Mouse (Mus musculus): Measurements from ENCODE around the gene Zbtb8os. TPM values are rescaled to one million over a fixed set of nuclear protein-coding genes. Genes with fewer than 3 reads are reported as not detected.

Zbtb8os gene
- total and polyA plus RNA-seq, 3 experiments = 4.1 to 48.4 (median 42.7) TPM

- peak; percentile 73 for DNase-seq
These were observed 42.3 kb downstream of the Zbtb8os start, which contains the start of gene Zbtb8a for GRCm38 (mm10) chr4:129377601-129378390. Zbtb8a (minus strand) TSS chr4:129378116.

GRCm38 (mm10) chr4:129379805-129380204 is 44.3 kb downstream of the Zbtb8os start:
- no peak for DNase-seq

- DNase-seq = no peak
These were observed 45.7 kb downstream of the Zbtb8os start for GRCm38 (mm10) chr4:129381148-129381547.

- DNase-seq = no peak
These were observed 46.5 kb downstream of the Zbtb8os start for GRCm38 (mm10) chr4:129382029-129382428.

GRCm38 (mm10) chr4:129382488-129382887 is 47.0 kb downstream of the Zbtb8os start:
- no peak for DNase-seq

GRCm38 (mm10) chr4:129383586-129383985 is 48.1 kb downstream of the Zbtb8os start:
- DNase-seq = no peak

GRCm38 (mm10) chr4:129384440-129384839 is 48.9 kb downstream of the Zbtb8os start:
- no peak for DNase-seq

- DNase-seq = no peak
These were observed 50.2 kb downstream of the Zbtb8os start for GRCm38 (mm10) chr4:129385685-129386084.

GRCm38 (mm10) chr4:129386269-129386946 is 50.9 kb downstream of the Zbtb8os start:
- DNase-seq = no peak

GRCm38 (mm10) chr4:129386989-129387388 is 51.5 kb downstream of the Zbtb8os start:
- no peak for DNase-seq

- DNase-seq = no peak
These were observed 52.9 kb downstream of the Zbtb8os start for GRCm38 (mm10) chr4:129388404-129388803.

GRCm38 (mm10) chr4:129390216-129390743 is 54.8 kb downstream of the Zbtb8os start:
- DNase-seq = no peak

GRCm38 (mm10) chr4:129390936-129391557 is 55.6 kb downstream of the Zbtb8os start:
- no peak for DNase-seq

- no peak for DNase-seq
These were observed 58.8 kb downstream of the Zbtb8os start for GRCm38 (mm10) chr4:129394089-129394870.

- DNase-seq = no peak
These were observed 61.5 kb downstream of the Zbtb8os start for GRCm38 (mm10) chr4:129396960-129397359.

GRCm38 (mm10) chr4:129399813-129400212 is 64.3 kb downstream of the Zbtb8os start:
- no peak for DNase-seq

Other genes with a start within 250 kb of the Zbtb8os start
- gene Tmem54, start 230.1 kb upstream of the Zbtb8os start, total RNA-seq (2021) = not detected
- not detected in 2 replicates for gene Tmem54, start 230.1 kb upstream of the Zbtb8os start, polyA plus RNA-seq (2012; rRNA removed)
- 1 to 10 TPM in 1 of 2 experiments, under 1 TPM in 1; 0.66 to 1.1 TPM for gene Hpca, start 213.7 kb upstream of the Zbtb8os start, total RNA-seq (2021)
- 1.4 and 2.6 TPM in 2 replicates for gene Hpca, start 213.7 kb upstream of the Zbtb8os start, polyA plus RNA-seq (2012; rRNA removed)
- gene Fndc5, start 198.7 kb upstream of the Zbtb8os start, total RNA-seq (2021) = 1 to 10 TPM; 3.1 to 7.4 TPM
- gene Fndc5, start 198.7 kb upstream of the Zbtb8os start, polyA plus RNA-seq (2012; rRNA removed) = 2.6 and 5.7 TPM in 2 replicates
- 10 to 100 TPM; 21.1 to 21.4 TPM for gene S100pbp, start 146.0 kb upstream of the Zbtb8os start, total RNA-seq (2021)
- gene S100pbp, start 146.0 kb upstream of the Zbtb8os start, polyA plus RNA-seq (2012; rRNA removed) = 6.4 and 7.5 TPM in 2 replicates
- 10 to 100 TPM; 84.8 to 98.6 TPM for gene Yars, start 145.9 kb upstream of the Zbtb8os start, total RNA-seq (2021)
- gene Yars, start 145.9 kb upstream of the Zbtb8os start, polyA plus RNA-seq (2012; rRNA removed) = 7.2 and 11.2 TPM in 2 replicates
- gene C77080, start 74.3 kb upstream of the Zbtb8os start, total RNA-seq (2021) = 10 to 100 TPM; 15.5 to 30.5 TPM
- 20.4 and 21.3 TPM in 2 replicates for gene C77080, start 74.3 kb upstream of the Zbtb8os start, polyA plus RNA-seq (2012; rRNA removed)
- under 1 TPM; 0.66 to 0.97 TPM for gene Sync, start 48.1 kb upstream of the Zbtb8os start, total RNA-seq (2021)
- 0.11 and 0.32 TPM in 2 replicates for gene Sync, start 48.1 kb upstream of the Zbtb8os start, polyA plus RNA-seq (2012; rRNA removed)
- gene Rbbp4, start 325 bp upstream of the Zbtb8os start, total RNA-seq (2021) = 100 to 1,000 TPM; 116 to 144 TPM
- 9.7 and 10.4 TPM in 2 replicates for gene Rbbp4, start 325 bp upstream of the Zbtb8os start, polyA plus RNA-seq (2012; rRNA removed)
- 1 to 10 TPM; 6.1 to 6.4 TPM for gene Zbtb8a, start 42.4 kb downstream of the Zbtb8os start, total RNA-seq (2021)
- gene Zbtb8a, start 42.4 kb downstream of the Zbtb8os start, polyA plus RNA-seq (2012; rRNA removed) = 2.4 and 2.7 TPM in 2 replicates
- under 1 TPM; 0.12 to 0.35 TPM for gene Zbtb8b, start 105.2 kb downstream of the Zbtb8os start, total RNA-seq (2021)
- 0.07 TPM in 1 of 2 replicates, not detected in the other for gene Zbtb8b, start 105.2 kb downstream of the Zbtb8os start, polyA plus RNA-seq (2012; rRNA removed)
- gene Bsdc1, start 125.9 kb downstream of the Zbtb8os start, total RNA-seq (2021) = 10 to 100 TPM; 72.1 to 72.4 TPM
- 15.1 and 18.8 TPM in 2 replicates for gene Bsdc1, start 125.9 kb downstream of the Zbtb8os start, polyA plus RNA-seq (2012; rRNA removed)
- not detected for gene Tssk3, start 155.3 kb downstream of the Zbtb8os start, total RNA-seq (2021)
- not detected in 2 replicates for gene Tssk3, start 155.3 kb downstream of the Zbtb8os start, polyA plus RNA-seq (2012; rRNA removed)
- not detected for gene Fam229a, start 155.5 kb downstream of the Zbtb8os start, total RNA-seq (2021)
- 1.0 and 2.1 TPM in 2 replicates for gene Fam229a, start 155.5 kb downstream of the Zbtb8os start, polyA plus RNA-seq (2012; rRNA removed)
- 10 to 100 TPM; 39.8 to 46.4 TPM for gene Marcksl1, start 177.9 kb downstream of the Zbtb8os start, total RNA-seq (2021)
- 48.8 and 67.4 TPM in 2 replicates for gene Marcksl1, start 177.9 kb downstream of the Zbtb8os start, polyA plus RNA-seq (2012; rRNA removed)
- gene Hdac1, start 207.0 kb downstream of the Zbtb8os start, total RNA-seq (2021) = 10 to 100 TPM; 44.4 to 53.9 TPM
- 17.2 and 18.4 TPM in 2 replicates for gene Hdac1, start 207.0 kb downstream of the Zbtb8os start, polyA plus RNA-seq (2012; rRNA removed)
- 1 to 10 TPM; 3.2 to 4.1 TPM for gene Lck, start 237.9 kb downstream of the Zbtb8os start, total RNA-seq (2021)
- 1.2 and 1.7 TPM in 2 replicates for gene Lck, start 237.9 kb downstream of the Zbtb8os start, polyA plus RNA-seq (2012; rRNA removed)
- 10 to 100 TPM; 29.6 to 31.1 TPM for gene Fam167b, start 242.9 kb downstream of the Zbtb8os start, total RNA-seq (2021)
- 53.7 and 75.5 TPM in 2 replicates for gene Fam167b, start 242.9 kb downstream of the Zbtb8os start, polyA plus RNA-seq (2012; rRNA removed)